Mouse (Mus musculus) hindlimb bud, embryonic 11.5 days (tissue): ENCODE results near the gene Add1.

Experiments used
- DNase-seq: peaks from one replicate; pipeline ENCODE4 v3.0.0-alpha.2; 2012; ENCODE audit warnings: low read depth, low spot score; ENCODE audit errors: extremely low spot score

Gene Add1

DNA sequence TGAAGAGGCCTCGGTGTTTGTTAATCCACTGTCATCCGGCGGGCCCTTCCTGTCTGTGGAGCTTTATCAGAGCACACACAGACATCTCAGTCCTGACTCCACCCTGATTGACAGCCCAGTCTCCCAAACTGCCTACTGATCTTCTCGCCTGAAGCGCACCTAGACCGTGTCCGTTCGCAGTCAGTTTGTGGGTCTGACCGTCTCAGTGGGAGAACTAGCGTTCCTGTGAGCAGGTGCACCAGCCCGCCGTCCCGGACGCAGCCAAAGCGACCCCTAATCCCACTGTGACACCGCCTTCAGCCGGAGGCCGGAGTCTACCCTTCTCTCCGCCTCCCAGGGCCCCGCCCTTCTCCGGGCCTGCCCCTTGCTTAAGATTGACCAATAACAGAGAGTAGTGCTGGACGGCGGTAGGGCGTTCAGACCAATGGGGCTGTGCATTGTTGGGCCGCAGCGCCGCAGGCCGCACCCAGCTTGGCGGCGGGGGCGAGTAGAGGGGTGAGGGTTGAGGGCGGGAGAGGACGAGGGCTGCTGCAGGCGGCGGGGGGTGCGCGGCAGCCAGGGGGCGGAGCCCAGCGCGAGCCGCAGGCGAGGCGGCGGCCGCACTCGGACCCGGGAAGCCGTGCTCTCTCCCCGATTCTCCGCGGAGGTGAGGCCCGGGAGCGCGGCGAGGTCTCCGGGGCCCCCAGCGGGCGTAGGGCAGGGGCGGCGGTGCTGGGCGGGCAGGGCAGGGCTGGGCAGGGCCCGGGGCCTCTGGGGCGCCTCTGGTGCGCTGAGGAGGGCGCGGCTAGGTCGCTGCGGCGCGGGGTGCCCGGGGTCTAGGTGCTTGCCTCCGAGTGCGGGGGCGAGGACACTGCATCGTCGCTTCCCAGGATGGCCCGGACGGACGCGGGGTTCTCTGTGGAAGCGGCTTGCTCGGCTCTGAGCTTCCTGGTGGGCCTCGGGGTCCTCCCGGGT lies at the start of gene Add1:
TSS of gene Add1 (plus strand) at position 397 of the 954 bp plus-strand sequence.
- peak; percentile 87 for DNase-seq

- no peak for DNase-seq
Measured at GRCm38 (mm10) chr5:34523958-34524485, 49.4 kb upstream of the Add1 start.

- no peak for DNase-seq
Measured at GRCm38 (mm10) chr5:34524511-34524910, 49.0 kb upstream of the Add1 start.

- DNase-seq: no peak
Measured at GRCm38 (mm10) chr5:34525663-34526476, 47.6 kb upstream of the Add1 start, which contains the start of gene Sh3bp2. TSS of gene Sh3bp2 (plus strand) at chr5:34525838.

- DNase-seq: no peak
Measured at GRCm38 (mm10) chr5:34526477-34526775, 47.0 kb upstream of the Add1 start.

GRCm38 (mm10) chr5:34527352-34527751 lies 46.1 kb upstream of the Add1 start:
- no peak for DNase-seq

GRCm38 (mm10) chr5:34528724-34529123 lies 44.7 kb upstream of the Add1 start:
- DNase-seq: no peak

GRCm38 (mm10) chr5:34530116-34530515 lies 43.3 kb upstream of the Add1 start:
- DNase-seq: no peak

DNA sequence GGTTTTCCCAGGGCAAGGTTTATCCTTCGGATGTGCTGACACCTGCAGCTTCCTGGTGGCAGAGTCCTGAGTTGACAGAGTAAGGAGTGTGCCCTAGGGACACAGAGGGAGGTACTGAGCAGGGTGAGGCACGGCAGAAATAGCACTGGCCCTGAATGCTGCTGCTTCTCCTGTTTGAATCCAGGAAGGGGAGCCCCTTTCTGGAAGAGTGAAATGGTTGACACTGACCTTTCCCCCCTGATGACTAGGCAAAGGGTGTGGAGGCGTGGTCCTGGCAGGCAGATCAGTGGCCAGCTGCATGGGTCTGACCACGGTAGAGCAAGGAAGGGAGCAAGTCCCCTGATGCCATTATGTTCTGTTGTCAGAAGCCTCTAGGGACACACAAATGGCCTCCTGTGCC lies 42.8 kb upstream of the Add1 start:
- no peak for DNase-seq

DNA sequence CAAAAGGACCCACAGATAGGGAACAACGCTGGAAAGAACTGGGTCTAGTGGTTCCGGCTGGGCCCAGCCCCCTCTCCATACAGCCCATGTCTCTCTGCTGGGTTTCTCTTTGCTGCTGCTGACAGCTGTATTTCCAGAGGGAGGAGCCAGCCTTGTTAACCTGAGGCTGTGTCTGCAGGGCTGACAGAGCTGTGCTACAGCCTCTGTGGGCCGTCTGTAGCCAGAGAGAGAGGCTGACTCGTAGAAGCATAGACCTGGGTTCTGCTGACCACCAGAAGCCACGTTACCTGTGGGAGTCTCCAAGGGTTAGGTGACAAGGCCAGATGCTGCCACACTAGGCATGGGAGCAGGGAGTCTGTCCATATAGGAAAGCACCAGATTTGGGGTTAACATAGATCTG lies 40.4 kb upstream of the Add1 start:
- DNase-seq: no peak

DNA sequence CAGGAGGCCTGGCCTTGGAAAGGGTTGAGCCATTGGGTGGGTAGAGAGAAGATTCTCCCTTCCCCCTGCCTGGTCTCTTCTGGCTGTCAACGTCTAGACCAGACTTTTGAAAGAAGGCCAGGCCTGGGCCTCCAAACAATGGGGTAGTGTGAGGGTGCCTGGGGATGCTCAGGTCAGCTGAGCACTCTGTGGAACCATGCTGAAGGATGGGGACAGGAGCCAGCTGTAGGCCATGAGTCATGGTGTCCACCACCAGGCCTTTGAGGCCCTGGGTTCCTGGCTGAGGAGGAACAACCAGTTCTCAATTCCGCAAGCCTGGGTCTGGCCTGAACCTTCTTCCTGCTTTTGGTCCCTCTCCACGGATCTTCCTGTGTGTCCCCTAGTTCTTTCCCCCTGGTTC lies 39.6 kb upstream of the Add1 start:
- DNase-seq: no peak

DNA sequence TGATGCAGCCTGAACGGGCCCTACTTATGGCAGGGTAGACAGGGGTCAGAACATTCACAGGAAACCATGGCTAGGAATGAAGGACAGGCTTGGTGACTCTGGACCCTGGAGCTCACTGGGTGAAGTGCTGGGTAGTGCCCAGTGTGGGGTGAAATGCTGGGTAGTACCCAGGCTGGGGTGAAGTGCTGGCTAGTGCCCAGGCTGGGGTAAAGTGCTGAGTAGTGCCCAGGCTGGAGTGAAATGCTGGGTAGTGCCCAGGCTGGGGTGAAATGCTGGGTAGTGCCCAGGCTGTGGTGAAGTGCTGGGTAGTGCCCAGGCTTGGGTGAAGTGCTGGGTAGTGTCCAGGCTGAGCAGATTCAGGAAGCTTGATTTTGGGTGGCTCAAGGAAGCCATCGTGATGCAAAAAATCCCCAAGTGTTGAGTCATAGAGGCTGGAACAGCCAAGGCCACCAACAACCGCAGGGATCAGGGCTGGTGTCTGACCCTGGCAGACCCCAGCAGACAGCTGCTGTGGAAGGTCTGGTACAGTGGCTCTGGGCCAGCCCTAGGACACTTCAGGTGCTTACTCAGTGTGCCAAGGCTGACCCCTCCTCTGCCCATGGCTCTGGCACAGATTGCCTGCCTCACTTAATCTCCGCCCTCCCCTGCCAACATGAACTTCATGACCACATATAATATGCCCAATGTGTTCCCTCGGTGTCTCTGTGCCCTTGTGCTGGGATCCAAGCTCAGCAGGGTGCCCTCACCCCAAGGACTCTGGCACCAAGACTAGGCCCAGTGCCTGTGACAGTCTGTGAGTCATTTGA lies 38.5 kb upstream of the Add1 start:
- no peak for DNase-seq

- DNase-seq: no peak
Measured at GRCm38 (mm10) chr5:34535831-34536230, 37.6 kb upstream of the Add1 start.

DNA sequence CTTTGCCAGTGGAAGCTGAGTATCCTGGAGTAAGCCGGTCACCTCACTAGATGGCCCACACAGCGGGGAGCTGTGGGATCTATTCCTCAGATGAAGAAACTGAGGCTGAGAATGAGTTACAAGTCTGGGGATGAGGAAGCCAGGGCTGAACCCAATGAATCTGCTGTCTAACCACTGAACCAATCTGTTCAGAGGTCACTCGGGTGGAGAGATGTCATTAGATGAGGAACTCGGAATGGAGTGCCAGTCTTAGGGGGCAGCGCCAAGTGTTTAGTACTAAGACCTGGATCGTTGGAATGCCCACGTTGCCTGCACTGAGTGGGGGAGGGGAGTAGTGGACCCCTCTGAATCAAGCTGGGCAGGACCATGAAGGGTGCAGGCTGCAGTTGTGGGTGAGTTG lies 35.4 kb upstream of the Add1 start:
- no peak for DNase-seq

- DNase-seq: no peak
Measured at GRCm38 (mm10) chr5:34538527-34538926, 34.9 kb upstream of the Add1 start.

DNA sequence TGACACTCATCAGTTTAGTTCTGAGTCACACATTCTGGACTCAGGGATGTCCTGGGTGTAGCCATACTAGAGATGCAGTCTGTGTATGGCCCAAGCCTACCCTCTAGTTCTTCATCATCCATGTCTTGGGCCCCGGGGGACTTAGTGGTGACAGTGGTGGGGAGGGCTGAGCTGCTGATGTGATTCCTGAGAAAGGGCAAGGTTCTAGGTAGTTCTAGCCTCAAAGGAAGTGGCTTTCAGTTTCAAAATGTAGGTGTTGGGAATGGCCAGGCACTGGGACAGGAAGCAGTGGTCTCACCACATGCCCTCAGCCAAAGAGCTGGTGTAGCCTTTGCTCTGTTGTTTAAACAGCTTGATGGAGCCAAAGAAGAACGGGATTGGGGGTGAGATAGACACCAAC lies 34.3 kb upstream of the Add1 start:
- no peak for DNase-seq

GRCm38 (mm10) chr5:34542166-34542565 lies 31.3 kb upstream of the Add1 start:
- DNase-seq: no peak

DNA sequence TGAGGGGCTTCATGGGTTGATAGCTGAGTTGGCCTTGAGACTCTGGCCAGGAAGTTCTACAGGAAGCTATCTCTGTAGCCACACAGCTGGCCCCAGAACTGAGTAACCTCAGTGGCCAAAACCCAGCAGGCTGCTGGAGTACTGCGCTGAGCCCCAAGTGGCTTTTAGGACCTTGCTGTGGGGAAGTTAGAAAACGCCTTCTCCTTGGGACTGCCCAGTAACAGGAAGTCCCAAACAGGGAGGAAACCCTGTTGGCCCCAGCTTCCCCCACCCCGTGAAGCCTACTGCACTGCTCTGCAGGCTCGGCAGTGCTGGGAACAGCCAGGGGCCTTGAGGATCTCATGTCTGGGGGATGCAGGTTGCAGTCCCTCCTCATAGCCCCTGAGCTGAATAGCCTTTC lies 30.4 kb upstream of the Add1 start:
- no peak for DNase-seq

- no peak for DNase-seq
Measured at GRCm38 (mm10) chr5:34547410-34547809, 26.1 kb upstream of the Add1 start.

DNA sequence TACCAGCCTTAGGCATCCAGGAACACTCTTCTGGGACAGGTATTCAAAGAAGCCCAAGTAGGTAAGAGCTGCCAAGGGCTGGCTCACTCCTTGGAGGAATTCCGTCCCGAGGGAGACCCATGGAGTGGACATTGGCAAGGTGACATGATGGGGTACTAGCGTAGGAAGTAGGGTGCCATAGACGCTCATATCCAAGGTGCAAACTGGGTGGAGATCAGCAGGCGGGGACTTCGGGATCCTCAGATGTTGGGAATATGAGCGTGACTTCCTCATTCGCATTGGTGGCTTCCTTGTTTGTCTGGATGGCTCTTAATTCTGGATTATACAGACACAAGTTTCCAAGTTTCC lies 24.4 kb upstream of the Add1 start:
- no peak for DNase-seq
